Mouse (Mus musculus) hindbrain, embryonic 15.5 days (tissue): ENCODE measurements at regions not wholly inside any gene's neighbourhood (a gene's known extent, or its start where the extent isn't known, plus 50 kb on each side); places are given as distances from the start of the nearest gene placed in this dataset.

Experiments
- ATAC-seq: fragments of 200-750 bp; cut with Nextera tagmentation; 2 replicates; pipeline ENCODE4 v1.8.0; 2017; ENCODE audit warnings: low read depth, moderate number of reproducible peaks, moderate TSS enrichment; ENCODE audit not compliant: low FRiP score
- H3K27ac ChIP-seq: fragments of 300-500 bp; sonication (generic); replicated peaks from 2 replicates; pipeline ENCODE4 v1.5.1; 2015; ENCODE audit warnings: mild to moderate bottlenecking, inconsistent platforms
- H3K27me3 ChIP-seq: fragments of 300-500 bp; sonication (generic); 2 replicates; pipeline ENCODE4 v1.6.1; 2015; ENCODE audit warnings: control low read depth, inconsistent platforms
- H3K36me3 ChIP-seq: fragments of 300-500 bp; sonication (generic); 2 replicates; pipeline ENCODE4 v1.6.1; 2015; ENCODE audit warnings: control low read depth, inconsistent platforms
- H3K4me1 ChIP-seq: fragments of 300-500 bp; sonication (generic); replicated peaks from 2 replicates; pipeline ENCODE4 v1.6.1; 2015; ENCODE audit warnings: control low read depth, inconsistent platforms
- H3K4me2 ChIP-seq: fragments of 300-500 bp; sonication (generic); 2 replicates; pipeline ENCODE4 v1.6.1; 2015; ENCODE audit warnings: moderate library complexity, mild to moderate bottlenecking, inconsistent platforms
- H3K4me3 ChIP-seq: fragments of 300-500 bp; sonication (generic); 2 replicates; pipeline ENCODE4 v1.5.1; 2015; ENCODE audit warnings: mild to moderate bottlenecking, inconsistent platforms
- H3K9ac ChIP-seq: fragments of 300-500 bp; sonication (generic); 2 replicates; pipeline ENCODE4 v1.6.1; 2015; ENCODE audit warnings: inconsistent platforms
- H3K9me3 ChIP-seq: fragments of 300-500 bp; sonication (generic); 2 replicates; pipeline ENCODE4 v1.6.1; 2016; ENCODE audit warnings: control low read depth, inconsistent platforms
- WGBS: fragments of 180-500 bp; shearing (Covaris S2); methylation state at CpG from one replicate; pipeline ENCODE4 v1.1.7; 2015; 5-methylcytosine and 5-hydroxymethylcytosine counted together

- Histone ChIP-seq H3K4me3 (no peak overlapping the region), H3K9me3 (no peaks in the 10 kb centered on the region), H3K4me1 (peaks cover 11% of the 10 kb centered on the region), H3K36me3 (no peaks in the 10 kb centered on the region), H3K4me2 (no peak overlapping the region), H3K27me3 (no peaks in the 10 kb centered on the region), H3K9ac (no peak overlapping the region), H3K27ac (no peak overlapping the region)
- WGBS: 80% methylated on average over 17 of the region's 17 CpGs
- ATAC-seq: no peak
Measured at GRCm38 (mm10) chr6:140192526-140192925, 151.3 kb upstream of the Plcz1 start.

- no peak overlapping the region for H3K27ac ChIP-seq
- H3K36me3 ChIP-seq: no peaks in the 10 kb centered on the region
- no peak overlapping the region for H3K4me2 ChIP-seq
- no peak overlapping the region for H3K4me3 ChIP-seq
- no peak for ATAC-seq
- WGBS: 87% methylated on average over 4 of the region's 4 CpGs
- peaks cover 11% of the 10 kb centered on the region for H3K4me1 ChIP-seq
- H3K9ac ChIP-seq: no peak overlapping the region
- H3K27me3 ChIP-seq: no peaks in the 10 kb centered on the region
- H3K9me3 ChIP-seq: no peaks in the 10 kb centered on the region
Measured at GRCm38 (mm10) chr6:140191341-140191740, 150.1 kb upstream of the Plcz1 start.

GRCm38 (mm10) chr6:140189601-140190000 lies 148.3 kb upstream of the Plcz1 start:
- 84% methylated on average over 9 of the region's 9 CpGs for WGBS
- Histone ChIP-seq H3K9me3 (no peaks in the 10 kb centered on the region), H3K9ac (no peak overlapping the region), H3K27me3 (no peaks in the 10 kb centered on the region), H3K4me2 (no peak overlapping the region), H3K4me3 (no peak overlapping the region), H3K4me1 (peaks cover 11% of the 10 kb centered on the region), H3K27ac (no peak overlapping the region), H3K36me3 (no peaks in the 10 kb centered on the region)
- no peak for ATAC-seq

- Histone ChIP-seq H3K27me3 (no peaks in the 10 kb centered on the region), H3K4me1 (no peaks in the 10 kb centered on the region), H3K9ac (no peak overlapping the region), H3K27ac (no peak overlapping the region), H3K9me3 (no peaks in the 10 kb centered on the region), H3K4me2 (no peak overlapping the region), H3K4me3 (no peak overlapping the region), H3K36me3 (no peaks in the 10 kb centered on the region)
- ATAC-seq: no peak
- 89% methylated on average over 3 of the region's 3 CpGs for WGBS
Measured at GRCm38 (mm10) chr6:140187733-140188132, 146.5 kb upstream of the Plcz1 start.

- H3K4me1 ChIP-seq: no peaks in the 10 kb centered on the region
- no peaks in the 10 kb centered on the region for H3K36me3 ChIP-seq
- ATAC-seq: no peak
- no peak overlapping the region for H3K27ac ChIP-seq
- no peak overlapping the region for H3K4me3 ChIP-seq
- no peak overlapping the region for H3K9ac ChIP-seq
- no peak overlapping the region for H3K4me2 ChIP-seq
- no peaks in the 10 kb centered on the region for H3K9me3 ChIP-seq
- no peaks in the 10 kb centered on the region for H3K27me3 ChIP-seq
- 67% methylated on average over 6 of the region's 6 CpGs for WGBS
Measured at GRCm38 (mm10) chr6:140187106-140187505, 145.8 kb upstream of the Plcz1 start.

- Histone ChIP-seq H3K27me3 (no peaks in the 10 kb centered on the region), H3K27ac (no peak overlapping the region), H3K9ac (no peak overlapping the region), H3K9me3 (no peaks in the 10 kb centered on the region), H3K4me2 (no peak overlapping the region), H3K4me3 (no peak overlapping the region), H3K4me1 (no peaks in the 10 kb centered on the region), H3K36me3 (no peaks in the 10 kb centered on the region)
- 87% methylated on average over 4 of the region's 4 CpGs for WGBS
- ATAC-seq: no peak
Measured at GRCm38 (mm10) chr6:140179999-140180398, 138.7 kb upstream of the Plcz1 start.

GRCm38 (mm10) chr6:140178425-140179193 lies 137.4 kb upstream of the Plcz1 start:
- no peak overlapping the region for H3K9ac ChIP-seq
- no peaks in the 10 kb centered on the region for H3K36me3 ChIP-seq
- no peaks in the 10 kb centered on the region for H3K9me3 ChIP-seq
- no peak overlapping the region for H3K4me2 ChIP-seq
- 87% methylated on average over 12 of the region's 12 CpGs for whole genome bisulfite sequencing
- ATAC-seq: no peak
- no peaks in the 10 kb centered on the region for H3K27me3 ChIP-seq
- no peak overlapping the region for H3K4me3 ChIP-seq
- no peaks in the 10 kb centered on the region for H3K4me1 ChIP-seq
- H3K27ac ChIP-seq: no peak overlapping the region

GRCm38 (mm10) chr6:140172716-140173115 lies 131.5 kb upstream of the Plcz1 start:
- no peak overlapping the region for H3K27ac ChIP-seq
- H3K27me3 ChIP-seq: no peaks in the 10 kb centered on the region
- no peaks in the 10 kb centered on the region for H3K4me1 ChIP-seq
- no peak for ATAC-seq
- 86% methylated on average over 9 of the region's 9 CpGs for WGBS
- no peak overlapping the region for H3K4me3 ChIP-seq
- no peak overlapping the region for H3K4me2 ChIP-seq
- no peaks in the 10 kb centered on the region for H3K36me3 ChIP-seq
- H3K9ac ChIP-seq: no peak overlapping the region
- H3K9me3 ChIP-seq: no peaks in the 10 kb centered on the region

GRCm38 (mm10) chr6:140169836-140170235 lies 128.6 kb upstream of the Plcz1 start:
- no peaks in the 10 kb centered on the region for H3K4me1 ChIP-seq
- no peaks in the 10 kb centered on the region for H3K9me3 ChIP-seq
- 95% methylated on average over 3 of the region's 3 CpGs for WGBS
- ATAC-seq: no peak
- H3K4me3 ChIP-seq: no peak overlapping the region
- no peak overlapping the region for H3K9ac ChIP-seq
- H3K36me3 ChIP-seq: no peaks in the 10 kb centered on the region
- no peak overlapping the region for H3K27ac ChIP-seq
- no peaks in the 10 kb centered on the region for H3K27me3 ChIP-seq
- H3K4me2 ChIP-seq: no peak overlapping the region

- no peak overlapping the region for H3K9ac ChIP-seq
- peak; percentile 54; the same call in 1 of the 2 replicates for ATAC-seq
- H3K4me2 ChIP-seq: no peak overlapping the region
- H3K27me3 ChIP-seq: no peaks in the 10 kb centered on the region
- no peak overlapping the region for H3K27ac ChIP-seq
- H3K4me3 ChIP-seq: no peak overlapping the region
- no peaks in the 10 kb centered on the region for H3K9me3 ChIP-seq
- no peaks in the 10 kb centered on the region for H3K36me3 ChIP-seq
- 70% methylated on average over 4 of the region's 4 CpGs for WGBS
- H3K4me1 ChIP-seq: no peaks in the 10 kb centered on the region
Measured at GRCm38 (mm10) chr6:140167182-140167581, 125.9 kb upstream of the Plcz1 start.

- 83% methylated on average over 5 of the region's 5 CpGs for WGBS
- Histone ChIP-seq H3K4me2 (no peak overlapping the region), H3K36me3 (no peaks in the 10 kb centered on the region), H3K27ac (no peak overlapping the region), H3K27me3 (no peaks in the 10 kb centered on the region), H3K9ac (no peak overlapping the region), H3K9me3 (no peaks in the 10 kb centered on the region), H3K4me1 (no peaks in the 10 kb centered on the region), H3K4me3 (no peak overlapping the region)
- no peak for ATAC-seq
Measured at GRCm38 (mm10) chr6:140162729-140163128, 121.5 kb upstream of the Plcz1 start.

- no peak overlapping the region for H3K9ac ChIP-seq
- no peak overlapping the region for H3K4me2 ChIP-seq
- no peaks in the 10 kb centered on the region for H3K9me3 ChIP-seq
- 76% methylated on average over 4 of the region's 4 CpGs for WGBS
- H3K27ac ChIP-seq: no peak overlapping the region
- H3K4me3 ChIP-seq: no peak overlapping the region
- H3K4me1 ChIP-seq: no peaks in the 10 kb centered on the region
- ATAC-seq: no peak
- H3K27me3 ChIP-seq: no peaks in the 10 kb centered on the region
- H3K36me3 ChIP-seq: no peaks in the 10 kb centered on the region
Measured at GRCm38 (mm10) chr6:140161482-140161881, 120.2 kb upstream of the Plcz1 start.

- Histone ChIP-seq H3K27ac (no peak overlapping the region), H3K4me3 (no peak overlapping the region), H3K36me3 (no peaks in the 10 kb centered on the region), H3K4me1 (no peaks in the 10 kb centered on the region), H3K9me3 (no peaks in the 10 kb centered on the region), H3K9ac (no peak overlapping the region), H3K27me3 (no peaks in the 10 kb centered on the region), H3K4me2 (no peak overlapping the region)
- WGBS: 89% methylated on average over 13 of the region's 13 CpGs
- no peak for ATAC-seq
Measured at GRCm38 (mm10) chr6:140160946-140161345, 119.7 kb upstream of the Plcz1 start.
